Mouse (Mus musculus): ENCODE measurements around the gene Drg2.
"Not testable (repeated sequence)": the region's sequence is repeated elsewhere in the genome, so short reads cannot be mapped to it uniquely, and the experiment has no call there.

Drg2 gene

DNA sequence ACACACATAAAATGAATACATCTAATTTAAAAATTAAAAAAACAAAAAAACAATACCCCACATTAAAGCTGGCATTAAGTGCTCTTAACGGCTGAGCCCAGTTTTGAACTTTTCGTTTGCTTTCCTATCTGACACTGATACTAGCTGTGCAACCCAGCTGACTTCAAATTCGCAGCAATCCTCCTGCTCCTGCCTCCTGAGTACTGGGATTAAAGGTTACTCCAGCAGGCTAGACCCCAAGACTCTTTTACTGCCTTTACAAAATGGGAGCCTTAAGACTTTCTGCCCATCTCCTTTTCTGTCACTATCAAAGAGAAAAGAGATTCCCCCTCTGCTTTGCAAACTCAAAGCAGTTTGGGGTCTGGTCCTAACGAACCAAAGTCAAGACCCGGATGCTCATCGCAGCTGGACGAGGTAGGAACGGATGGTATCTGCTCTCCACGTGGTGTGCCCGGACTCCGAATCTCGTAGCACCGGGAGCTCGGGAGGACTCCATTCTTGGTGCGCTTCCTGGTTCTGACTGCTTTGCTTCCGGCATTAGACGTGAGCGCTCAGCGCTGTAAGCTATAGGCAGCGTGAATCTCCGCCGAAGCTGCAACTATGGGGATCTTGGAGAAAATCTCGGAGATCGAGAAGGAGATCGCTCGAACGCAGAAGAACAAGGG, at the start of gene Drg2:
TSS of gene Drg2 (plus strand) at position 512 of the 665 bp plus-strand sequence.
- peak; percentile 91 for DNase-seq (ENCODE audit: low spot score)

DNA sequence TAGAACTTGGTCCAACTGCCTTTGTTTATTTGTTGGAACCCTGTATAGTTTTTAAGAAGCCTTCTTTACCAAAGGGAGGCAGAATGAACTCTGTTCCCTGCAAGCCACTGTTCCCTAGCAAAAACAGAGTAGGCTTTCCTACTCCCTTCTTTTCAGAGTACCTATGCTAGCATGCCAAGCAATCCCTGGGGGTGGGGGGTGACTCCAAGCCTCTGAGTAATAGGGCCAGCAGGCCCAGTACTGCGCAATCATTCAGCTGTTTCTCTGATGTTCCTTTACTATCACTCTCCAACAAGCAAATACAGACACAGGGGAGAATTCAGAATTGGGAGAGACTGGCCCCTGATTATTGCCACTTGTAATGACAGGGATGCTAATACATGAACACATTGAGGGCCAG, 47.8 kb upstream of the Drg2 start:
- no peak for DNase-seq (ENCODE audit: low spot score)

DNA sequence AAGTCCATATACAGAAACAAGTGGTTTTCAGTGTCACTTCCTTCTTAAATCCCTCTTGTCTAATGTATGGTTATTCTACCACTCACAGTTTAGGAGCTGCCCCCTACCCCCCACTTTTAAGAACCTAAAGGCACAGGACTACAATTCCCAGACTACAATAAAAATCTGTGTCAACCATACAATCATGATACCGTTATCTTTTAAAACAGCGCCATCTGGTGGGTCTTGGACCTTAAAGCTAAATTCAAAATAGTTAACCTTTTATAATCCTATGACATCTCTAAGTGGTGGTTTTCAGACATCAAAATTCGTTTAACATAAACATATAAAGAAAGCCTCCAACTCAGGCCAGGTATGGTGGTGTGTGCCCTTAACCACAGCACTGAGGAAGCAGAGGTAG, 42.2 kb upstream of the Drg2 start:
- peak; percentile 80 for DNase-seq (ENCODE audit: low spot score)

DNA sequence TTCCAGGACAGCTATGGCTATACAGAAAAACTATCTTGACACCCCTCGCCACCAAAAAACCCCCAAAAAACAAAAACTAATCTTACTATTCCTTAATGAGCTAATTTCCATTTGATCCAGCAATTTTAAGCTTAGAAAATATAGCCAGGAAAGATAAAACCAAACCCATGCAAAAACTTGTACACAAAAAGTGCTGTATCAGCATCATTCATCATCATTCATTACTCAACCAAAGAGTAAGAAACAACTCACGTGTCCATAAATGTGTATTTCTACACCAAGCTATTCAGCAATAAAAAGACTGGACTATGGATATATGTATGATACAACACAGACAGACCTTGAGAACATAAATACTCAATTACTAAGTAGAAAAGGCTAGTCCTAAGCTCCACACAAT, 41.5 kb upstream of the Drg2 start:
- DNase-seq (ENCODE audit: low spot score): no peak

DNA sequence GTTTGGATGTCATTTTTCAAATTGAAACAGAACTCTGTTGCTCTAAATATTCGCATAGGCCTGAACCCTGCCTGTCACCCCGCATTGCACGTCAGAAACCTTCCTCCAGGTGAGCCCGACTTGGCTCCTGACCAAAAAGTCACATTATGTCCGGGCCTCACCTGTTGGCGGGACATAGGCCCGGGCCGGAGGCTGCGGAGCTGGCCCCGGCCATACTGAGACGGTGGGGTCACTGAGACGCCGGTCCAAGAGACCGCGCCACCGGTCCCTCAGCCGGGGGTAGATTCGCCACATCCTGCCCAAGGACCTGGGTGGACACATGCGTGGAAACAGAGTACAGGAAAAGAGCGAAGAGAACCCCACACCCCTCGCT, 37.8 kb upstream of the Drg2 start:
- DNase-seq (ENCODE audit: low spot score): peak; percentile 70

DNA sequence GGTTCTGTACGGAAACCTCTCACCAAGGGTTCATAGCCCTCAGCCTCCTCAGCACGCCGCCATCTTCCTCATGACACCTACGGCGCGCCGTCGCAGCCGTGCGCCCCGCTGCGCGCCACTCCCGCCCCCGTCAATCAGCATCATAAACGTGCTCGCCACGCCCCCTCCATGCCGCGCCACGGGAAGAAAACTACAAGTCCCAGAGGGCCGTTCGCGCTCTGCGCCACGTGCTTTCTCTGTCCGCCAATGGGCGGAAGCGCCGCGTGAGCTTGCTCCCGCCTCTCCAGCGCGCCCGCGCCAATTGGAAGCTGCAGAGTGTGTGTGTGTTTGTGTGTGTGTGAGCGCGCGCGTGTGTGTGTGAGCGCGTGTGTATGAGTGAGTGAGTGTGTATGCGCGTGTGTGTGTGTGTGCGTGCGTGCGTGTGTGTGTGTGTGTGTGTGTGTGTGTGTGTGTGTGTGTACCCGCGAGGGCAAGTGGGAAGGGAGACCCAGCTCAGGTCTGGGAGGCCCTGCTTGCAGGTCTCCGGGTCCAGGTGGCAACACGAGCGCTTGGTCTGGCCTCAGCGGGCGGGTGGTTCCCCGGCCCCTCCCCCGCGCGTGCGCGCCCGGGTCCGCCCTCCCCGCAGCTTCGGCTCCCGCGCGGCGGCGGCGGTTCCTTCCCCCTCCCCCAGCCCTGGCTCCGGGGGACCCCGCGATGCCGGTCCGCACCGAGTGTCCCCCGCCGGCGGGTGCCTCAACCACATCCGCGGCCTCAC, 37.3 kb upstream of the Drg2 start, which contains the start of gene Gid4:
TSS of gene Gid4 (plus strand) at position 183 of the 754 bp plus-strand sequence.
- peak; percentile 99 for DNase-seq (ENCODE audit: low spot score)

DNA sequence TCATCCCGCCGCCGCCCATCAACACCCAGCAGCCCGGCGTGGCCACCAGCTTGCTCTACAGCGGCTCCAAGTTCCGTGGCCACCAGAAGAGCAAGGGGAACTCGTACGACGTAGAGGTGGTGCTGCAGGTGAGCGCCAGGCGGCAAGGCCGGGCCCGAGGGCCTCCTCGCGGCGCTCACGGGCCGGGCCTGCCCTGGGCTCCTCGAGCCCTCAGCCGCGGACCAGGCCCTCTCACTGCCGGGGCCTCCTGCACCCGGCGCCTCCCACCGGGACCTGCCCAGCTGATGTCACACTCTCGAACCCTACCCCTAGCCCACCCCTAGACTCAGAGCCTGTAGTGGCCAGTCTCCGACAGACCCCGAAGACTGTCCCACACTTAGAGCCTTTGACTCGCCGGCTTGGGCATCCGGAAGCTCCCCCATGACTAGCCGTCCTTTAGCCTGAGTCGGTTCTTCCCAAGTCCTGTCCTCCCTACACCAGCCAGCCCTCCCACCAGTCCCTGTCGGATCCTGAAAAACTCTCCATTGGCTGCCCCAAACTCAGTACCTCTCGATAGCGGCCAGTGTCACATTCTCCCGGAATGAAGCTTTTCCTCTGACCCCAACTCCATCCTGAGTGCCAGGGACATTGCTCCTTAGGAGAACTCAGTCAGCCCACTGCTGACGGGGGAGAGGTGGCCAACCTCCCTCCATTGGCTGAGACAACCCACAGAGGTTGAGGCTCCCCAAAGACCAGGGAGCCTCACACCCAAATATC, 36.5 kb upstream of the Drg2 start, which contains the start of gene Atpaf2:
TSS of gene Atpaf2 (minus strand) at position 741 of the 756 bp plus-strand sequence.
- DNase-seq (ENCODE audit: low spot score): peak; percentile 64

DNA sequence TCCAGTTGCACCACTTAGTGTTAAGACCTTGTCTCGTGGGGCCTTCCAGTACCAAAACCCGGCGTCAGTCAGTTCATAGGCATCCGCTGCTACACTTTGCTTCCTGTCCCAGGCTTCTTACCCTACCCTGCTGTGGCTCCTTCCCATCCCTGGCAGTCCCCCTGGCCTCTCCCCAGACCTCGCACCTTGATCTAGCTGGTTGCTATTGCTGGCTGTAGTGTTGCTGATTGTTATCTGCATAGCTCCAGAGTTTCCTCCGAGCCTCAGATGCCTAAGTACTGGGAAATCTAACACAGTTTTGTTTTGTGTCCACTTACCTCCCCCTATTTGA, 36.0 kb upstream of the Drg2 start:
- peak; percentile 46 for DNase-seq (ENCODE audit: low spot score)

DNA sequence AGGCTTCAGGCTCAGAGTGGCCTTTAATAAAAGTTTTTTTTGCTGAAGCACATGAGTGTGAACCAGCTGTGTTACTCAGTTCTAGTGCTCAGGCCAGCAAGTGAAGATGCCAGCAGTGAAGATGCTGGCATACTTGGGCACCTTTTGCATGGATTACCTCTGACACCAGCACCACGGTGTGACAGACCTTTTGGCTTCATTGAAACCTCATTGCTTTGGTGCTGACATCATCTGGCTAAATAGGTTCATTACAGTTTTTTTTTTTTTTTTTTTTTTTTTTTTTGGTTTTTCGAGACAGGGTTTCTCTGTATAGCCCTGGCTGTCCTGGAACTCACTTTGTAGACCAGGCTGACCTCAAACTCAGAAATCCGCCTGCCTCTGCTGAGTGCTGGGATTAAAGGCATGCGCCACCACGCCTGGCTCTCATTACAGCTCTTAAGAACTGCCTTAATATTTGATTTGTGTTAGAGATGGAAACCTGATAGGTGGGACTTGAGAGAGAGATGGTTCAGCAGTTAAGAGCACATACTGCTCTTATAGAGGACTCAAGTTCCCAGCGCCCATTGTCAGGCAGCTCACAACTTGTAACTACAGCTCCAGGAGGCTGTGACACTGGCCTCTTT, 32.2 kb upstream of the Drg2 start:
- no peak for DNase-seq (ENCODE audit: low spot score)

DNA sequence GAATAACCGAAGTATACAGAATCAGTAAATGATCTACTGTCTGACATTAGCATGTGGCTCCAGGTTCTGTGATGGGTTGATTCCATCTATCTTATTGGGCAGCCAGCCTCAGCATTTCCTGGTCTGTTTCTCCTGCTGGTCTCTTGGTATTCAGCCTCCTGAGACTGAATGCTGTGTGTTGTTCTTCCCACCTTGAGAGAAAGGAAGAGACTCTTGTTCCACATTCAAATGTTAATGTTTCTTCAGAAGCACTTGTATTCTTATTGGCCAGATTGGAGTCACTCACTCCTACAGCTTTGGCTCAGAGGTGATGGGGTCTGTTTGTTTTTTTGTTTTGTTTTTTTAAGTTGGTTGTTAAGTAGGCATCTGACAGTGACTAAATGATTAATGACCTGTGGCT, 31.4 kb upstream of the Drg2 start:
- DNase-seq (ENCODE audit: low spot score): no peak

DNA sequence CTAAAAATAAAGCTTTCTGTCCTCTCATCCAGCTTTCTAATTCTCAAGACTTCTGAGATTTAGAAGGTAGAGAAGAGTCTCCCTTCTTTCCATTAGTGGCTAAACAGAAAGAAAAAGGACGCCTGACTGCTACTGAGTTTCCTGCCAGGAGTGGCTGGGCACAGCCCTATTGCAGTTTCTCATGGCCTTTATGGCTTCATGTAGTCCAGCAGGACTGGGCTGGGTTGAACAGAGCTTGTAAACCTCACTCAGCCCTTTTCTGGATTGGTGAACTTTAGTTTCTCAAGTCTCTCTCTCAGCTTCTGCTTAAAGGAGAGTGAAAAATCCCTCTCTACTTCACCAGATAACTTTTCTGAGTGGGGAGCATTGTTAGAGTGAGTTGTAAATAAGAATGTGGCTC, 28.0 kb upstream of the Drg2 start:
- DNase-seq (ENCODE audit: low spot score): no peak

DNA sequence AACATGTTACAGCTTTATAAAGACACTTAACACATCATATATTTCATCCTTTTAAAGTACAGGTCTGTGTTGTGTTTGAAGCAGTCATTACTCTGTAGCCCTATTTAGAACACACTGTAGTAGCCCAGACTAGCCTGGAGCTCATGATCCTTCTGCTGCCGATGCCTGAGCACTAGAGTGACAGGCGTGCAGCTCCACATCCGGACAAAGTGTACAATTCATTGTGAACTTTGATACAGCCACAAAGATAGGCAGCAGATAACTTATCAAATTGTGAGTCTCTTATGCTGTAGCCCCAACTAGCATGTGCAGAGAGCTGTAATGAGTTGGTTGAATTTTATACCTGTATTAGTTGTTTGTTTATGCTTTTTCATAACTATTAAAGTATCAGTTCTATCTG, 26.8 kb upstream of the Drg2 start:
- no peak for DNase-seq (ENCODE audit: low spot score)

DNA sequence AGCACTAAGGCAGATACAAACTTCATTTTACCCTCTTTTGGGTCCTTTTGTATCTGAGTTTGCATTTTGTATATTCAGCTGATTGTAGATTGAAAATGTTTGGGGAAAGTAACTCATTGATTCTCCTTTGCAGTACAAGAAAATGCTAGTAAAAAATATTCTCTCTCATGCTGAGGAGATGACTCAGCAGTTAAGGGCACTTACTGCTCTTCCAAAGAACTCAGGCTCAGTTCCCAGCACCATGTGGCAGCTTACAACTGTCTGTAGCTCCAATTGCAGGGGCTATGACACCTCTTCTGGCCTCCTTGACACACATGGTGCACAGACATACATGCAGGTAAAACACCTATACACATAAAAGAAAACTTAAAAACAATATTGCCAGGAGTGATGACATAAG, 20.9 kb upstream of the Drg2 start:
- no peak for DNase-seq (ENCODE audit: low spot score)

DNA sequence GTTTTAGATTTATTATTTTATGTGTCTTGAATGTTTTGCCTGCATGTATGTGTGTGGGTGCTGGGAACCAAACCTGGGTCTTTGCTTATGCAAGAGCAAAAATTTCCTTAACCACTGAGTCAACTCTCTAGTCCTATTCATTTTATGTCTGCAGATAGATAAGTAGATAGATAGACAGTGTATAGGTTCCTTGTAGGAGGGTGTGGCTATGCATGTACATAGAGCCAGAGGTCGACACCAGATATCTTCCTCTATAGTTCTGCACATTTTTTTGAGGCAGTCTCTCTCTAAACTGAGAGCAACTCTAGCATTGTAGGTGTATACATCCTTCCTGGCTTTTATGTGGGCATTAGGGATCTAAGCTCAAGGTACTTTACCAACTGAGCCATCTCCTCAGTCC, 19.3 kb upstream of the Drg2 start:
- no peak for DNase-seq (ENCODE audit: low spot score)

DNA sequence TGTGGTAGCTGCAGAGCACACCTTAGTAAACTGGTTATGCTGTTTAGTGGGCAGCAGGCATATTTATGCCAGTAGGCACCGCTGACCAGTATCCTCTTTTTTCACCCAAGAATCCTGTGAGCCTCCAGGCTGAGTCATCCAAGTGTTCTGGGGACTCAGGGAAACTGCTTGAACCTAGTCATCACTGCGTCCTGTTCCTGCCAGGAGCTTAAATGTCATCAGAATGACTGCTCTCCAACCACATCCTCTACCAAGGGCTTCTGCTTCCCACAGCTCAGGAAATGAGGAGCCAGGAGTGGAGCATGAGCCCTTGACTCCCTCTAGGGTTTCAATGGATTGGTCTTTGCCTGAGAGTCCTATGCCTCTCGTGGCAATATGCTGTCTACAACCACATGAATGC, 17.8 kb upstream of the Drg2 start:
- DNase-seq (ENCODE audit: low spot score): no peak

DNA sequence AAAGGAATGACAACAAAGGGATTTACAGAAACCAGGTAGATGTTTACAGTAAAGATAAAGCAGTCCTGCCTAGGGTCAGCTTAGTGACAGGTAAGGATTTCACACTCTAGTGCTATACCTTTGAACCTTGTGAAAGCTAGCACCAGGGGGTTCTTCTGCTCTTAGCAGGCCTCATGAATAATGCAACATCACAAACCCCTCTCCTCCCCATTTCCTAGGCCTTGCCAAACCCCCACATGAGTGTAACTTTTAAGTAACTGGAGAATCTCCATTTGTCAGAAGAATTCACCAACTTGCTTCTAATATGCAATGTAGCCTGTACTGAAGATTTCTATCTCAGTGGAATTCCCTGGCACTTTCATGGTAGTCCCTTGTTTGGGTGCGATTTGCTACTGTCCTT, 14.8 kb upstream of the Drg2 start:
- not testable (repeated sequence) for DNase-seq (ENCODE audit: low spot score)

DNA sequence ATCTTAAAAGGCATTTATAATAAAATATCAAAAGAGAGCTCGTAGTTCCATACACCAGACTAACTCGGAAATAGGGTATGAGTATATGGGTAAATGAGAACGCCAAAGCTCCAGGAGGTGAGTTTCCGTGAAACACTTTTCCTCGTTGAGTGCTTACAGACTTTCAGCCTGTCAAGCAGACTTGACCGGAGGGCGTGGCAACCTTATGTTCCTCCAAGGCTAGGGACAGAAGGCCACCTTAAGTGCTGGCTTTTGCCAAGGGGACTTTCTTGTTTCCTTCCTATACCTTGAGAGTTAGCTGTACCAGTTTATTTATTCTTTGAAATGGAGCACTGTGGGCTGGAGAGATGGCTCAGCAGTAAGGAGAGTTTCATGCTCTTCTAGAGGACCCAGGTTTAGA, 14.2 kb upstream of the Drg2 start:
- DNase-seq (ENCODE audit: low spot score): no peak

DNA sequence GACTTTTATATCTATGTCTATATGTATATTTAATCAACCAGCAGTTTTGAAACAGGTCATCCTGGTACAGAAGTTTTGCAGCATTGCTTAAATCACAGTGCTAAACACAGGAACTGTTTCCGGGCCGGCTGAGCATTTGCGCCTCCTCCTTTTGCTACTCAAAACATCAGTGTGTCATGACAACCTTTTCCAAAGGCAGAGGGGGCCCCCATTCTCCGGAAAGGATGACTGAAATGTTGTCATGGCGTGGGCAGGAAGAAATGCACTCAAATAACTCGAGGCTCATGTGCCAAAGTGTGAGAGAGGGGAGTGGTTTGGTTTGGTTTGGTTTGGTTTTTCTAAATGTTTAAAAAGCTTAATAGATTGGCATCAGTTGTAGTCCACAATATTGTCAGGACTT, 11.5 kb upstream of the Drg2 start:
- no peak for DNase-seq (ENCODE audit: low spot score)

DNA sequence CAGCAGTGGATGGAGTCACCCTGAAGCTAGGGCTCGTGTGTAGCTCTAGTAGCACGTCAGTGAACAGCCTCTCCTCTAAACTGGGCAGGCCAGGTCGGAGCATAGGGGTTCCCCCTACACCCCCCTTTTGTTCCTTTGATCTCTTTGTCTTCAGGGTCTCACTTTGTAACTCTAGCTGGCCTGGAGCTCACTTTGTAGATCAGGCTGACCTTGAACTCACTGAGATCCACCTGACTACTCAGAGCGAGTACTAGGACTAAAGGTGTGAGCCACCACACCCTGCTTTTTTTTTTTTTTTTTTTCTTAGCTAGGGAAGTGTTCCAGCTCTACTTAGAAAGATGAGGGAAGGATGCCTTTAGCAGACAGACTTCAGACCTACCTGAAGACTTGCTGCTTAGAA, 10.4 kb upstream of the Drg2 start:
- no peak for DNase-seq (ENCODE audit: low spot score)

DNA sequence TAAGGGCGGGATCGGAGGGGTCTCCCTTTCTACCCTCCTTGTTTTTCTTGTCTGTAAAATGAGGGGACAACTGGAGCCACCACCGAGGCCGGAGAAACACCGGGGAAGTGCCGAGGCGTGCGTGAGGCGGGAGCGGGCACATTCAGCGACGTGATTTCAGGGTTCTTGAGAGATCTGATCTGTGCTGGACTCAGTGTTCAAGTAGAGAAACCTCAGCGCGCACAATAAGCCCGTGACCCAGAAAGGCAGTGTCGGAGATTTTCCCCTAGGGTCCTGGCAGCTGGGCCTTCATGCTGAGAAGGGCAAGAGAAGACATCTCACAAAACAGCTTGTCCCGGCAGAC, 325 bp downstream of the Drg2 start:
- DNase-seq (ENCODE audit: low spot score): no peak

DNA sequence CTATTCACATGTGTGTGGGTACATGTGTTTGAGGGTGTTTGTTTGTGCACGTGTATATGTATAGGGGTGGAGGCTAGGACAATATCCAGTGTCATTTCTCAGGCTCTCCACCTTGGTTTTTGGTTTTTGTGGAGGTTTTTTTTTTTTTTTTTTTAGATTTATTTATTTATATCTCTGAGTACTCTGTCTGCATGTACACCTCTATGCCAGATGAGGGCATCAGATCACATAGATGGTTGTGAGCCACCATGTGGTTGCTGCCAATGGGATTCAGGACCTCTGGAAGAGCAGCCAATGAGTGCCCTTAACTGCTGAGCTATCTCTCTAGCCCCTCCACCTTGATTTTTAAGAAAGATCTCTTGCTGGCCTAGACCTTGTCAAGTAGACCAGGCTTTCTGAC, 3.6 kb downstream of the Drg2 start:
- DNase-seq (ENCODE audit: low spot score): no peak

DNA sequence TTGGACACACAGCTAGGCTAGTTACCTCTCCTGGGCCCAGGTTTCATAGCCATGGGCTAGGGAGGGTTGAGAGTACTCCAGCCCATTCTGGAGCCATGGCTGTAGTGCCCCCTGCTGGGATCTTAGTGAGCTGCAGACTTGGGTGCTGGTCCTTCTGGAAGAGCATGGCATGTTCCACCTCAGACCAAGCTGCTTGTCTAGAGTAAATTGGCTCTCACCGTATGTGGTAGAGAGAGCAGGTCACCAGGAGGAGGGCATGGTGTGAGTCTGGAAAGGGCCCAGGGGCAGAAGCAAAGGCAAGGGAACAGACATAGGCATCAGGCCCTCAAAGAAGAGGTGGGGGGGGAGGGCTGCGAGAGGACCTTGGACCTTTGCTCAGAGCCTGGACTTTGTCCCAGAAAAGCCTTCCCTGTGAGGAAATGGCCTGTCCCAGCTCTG, 11.6 kb downstream of the Drg2 start:
- peak; percentile 69 for DNase-seq (ENCODE audit: low spot score)

DNA sequence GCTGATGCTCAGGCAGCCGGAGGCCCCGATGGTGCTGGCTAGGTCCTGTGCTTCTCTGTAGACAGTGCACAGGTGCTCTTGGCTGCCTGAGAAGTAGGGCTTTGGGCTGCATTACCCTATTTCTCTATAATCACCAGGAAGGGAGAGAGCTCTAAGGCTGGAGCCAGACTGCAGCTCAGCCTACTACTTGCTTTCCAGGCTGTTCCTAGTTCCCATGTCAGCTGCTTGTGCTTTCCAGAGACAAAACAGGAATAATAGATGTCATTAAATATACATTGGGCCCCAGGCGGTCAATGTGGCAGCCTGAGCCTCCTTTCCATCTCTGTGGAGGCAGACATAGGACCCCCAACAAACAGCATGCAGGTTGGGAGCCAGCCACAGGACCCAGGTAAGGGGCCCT, 14.6 kb downstream of the Drg2 start, which contains the start of gene Myo15:
TSS of gene Myo15 (plus strand) at position 301 of the 400 bp plus-strand sequence.
- no peak for DNase-seq (ENCODE audit: low spot score)

Data from testis, postnatal 10 days (tissue).